Mouse (Mus musculus) frontal cortex, postnatal 25 days (tissue): Measurements from ENCODE around the gene Aven.

Source experiments
- DNase-seq, 2 experiments: peaks; one replicate each; pipeline ENCODE4 v3.0.0; 2022; ENCODE audit warnings: low spot score in 2 of 2

Gene Aven

DNA sequence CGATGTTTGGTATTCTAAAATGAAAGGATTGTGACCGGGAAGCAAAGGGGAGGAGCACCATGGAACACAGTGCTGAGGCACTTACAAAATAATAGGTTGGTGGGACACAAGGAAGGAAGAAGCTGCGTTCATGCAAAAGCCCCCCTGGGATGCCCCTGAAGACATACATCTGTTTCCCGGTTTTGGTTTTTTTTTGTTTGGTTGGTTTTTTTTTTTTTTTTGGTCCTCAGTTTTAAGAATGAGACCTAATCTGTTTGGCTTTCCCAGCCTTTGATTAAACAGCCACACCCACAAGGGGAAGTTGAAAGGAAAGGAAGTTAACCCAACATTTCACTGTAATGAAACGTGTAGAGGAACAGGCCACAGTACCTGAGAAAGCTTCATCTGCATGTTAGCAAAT, 163.4 kb downstream of the Aven start:
- no peak for DNase-seq

DNA sequence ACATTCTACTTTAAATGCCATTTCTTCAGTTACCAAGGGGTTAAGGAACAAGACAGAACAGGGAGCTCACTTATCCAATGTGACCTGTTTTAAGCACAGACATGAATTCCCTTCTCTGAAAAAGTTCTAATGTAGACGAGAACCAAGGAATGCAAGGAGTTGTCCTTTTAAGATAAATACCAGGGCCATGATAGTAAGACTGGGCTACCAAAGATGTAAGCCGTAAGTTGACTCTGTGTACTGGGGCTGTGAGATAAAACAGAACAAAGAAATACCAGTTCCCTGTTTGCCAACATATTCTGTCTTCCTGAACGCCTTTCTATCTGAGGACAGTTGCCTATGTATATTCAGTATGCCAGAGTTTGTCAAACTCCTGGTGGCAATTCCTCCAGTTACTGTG, 176.7 kb downstream of the Aven start:
- DNase-seq, result no peak

DNA sequence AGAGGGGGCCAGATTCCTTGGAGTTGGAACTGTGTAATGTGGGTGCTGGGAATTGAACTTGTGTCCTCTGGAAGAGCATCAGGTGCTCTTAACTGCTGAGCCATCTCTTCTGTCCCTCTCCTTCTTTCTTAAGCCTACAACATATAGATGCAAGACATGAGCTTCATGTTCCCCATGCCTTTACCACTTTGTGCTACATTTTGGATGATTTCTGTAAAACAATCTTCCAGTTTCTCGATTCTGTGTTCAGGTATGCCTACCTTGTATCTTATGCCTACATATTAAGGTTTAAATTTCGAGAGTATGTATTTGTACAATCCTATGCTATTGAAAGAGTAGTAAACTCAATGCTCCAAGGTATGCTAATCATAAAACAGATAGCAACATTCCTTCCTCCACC, 183.4 kb downstream of the Aven start:
- no peak for DNase-seq

DNA sequence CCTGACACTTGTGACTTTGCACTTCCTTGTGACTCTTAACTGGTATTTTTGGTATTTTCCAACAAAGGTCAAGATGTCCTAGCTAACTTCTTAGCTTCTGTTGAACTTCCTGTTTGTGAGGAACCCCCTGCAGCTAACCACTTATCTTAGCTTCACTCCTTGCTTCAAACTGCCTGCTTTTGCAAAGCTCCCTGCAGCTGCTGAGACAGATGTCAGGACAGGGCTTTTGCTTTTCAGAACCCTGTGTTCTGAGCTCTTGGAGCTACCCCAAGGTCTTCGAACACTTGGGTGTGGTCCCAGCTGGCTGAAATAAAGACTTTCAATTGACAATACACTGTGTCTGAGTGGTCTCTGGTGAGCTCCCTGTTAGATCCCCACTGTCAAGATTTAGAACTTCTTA, 184.0 kb downstream of the Aven start:
- no peak for DNase-seq

DNA sequence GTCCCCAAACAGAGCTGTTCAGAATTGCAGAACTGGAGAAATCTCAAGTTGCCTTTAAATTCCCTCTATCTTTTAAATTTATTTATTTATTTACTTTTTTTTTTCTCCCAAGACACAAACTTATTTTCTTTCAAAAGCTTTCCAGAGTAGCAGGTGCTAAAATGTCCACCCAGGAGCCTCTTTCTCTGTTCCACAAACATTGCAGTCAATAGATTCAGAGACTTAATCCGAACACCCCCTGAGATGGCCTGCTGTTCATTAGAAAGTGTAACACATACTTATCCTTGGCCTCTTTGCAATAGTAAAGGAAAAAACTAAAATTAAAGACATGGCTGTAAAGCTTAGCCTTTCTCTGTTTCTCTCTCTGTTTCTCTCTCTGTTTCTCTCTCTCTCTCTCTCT, 184.5 kb downstream of the Aven start:
- no peak for DNase-seq

DNA sequence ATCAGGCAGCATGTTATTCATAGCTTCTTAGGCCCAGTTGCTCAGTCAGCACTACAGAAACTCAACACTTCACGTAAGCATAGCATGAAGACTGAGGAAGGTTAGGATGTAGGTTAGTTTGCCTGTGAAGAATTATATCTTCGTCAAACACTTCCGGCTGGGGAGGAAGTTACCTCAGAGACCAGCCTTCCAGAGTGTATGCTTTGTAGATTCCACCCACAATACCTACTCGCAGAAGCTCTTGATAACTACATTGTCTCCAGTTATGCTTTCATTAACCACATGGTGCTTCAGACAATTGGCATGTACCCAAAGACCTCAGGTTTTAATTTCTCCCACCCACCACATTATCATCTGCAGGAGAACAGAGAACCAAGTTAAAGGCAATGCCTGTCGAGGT, 189.1 kb downstream of the Aven start:
- DNase-seq, result no peak
